Mouse (Mus musculus) cerebellum, adult 9-10 months (tissue): ENCODE data around the gene Mpst.

Source experiments
- DNase-seq: peaks from one replicate; pipeline ENCODE4 v3.0.0; 2022

Gene Mpst

DNA sequence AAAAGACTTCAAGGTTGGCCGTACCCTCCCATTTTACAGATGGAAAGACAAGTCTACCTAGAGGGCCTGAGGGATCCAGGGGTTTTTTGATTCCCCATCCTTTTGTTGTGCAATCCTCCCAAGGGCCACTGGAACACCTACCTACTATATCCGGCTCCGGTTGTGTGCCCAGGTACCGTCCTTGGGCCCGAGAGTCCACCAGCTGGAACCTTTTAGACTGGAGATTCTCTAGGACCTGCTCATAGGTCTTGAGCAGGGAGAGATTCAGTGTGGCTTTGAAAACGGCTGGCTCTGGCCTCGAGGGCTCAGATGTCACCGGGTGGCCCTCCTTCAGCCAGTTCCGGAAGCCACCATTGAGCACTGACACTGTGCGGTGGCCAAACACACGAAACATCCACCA lies 1.1 kb upstream of the Mpst start:
- no peak for DNase-seq

DNA sequence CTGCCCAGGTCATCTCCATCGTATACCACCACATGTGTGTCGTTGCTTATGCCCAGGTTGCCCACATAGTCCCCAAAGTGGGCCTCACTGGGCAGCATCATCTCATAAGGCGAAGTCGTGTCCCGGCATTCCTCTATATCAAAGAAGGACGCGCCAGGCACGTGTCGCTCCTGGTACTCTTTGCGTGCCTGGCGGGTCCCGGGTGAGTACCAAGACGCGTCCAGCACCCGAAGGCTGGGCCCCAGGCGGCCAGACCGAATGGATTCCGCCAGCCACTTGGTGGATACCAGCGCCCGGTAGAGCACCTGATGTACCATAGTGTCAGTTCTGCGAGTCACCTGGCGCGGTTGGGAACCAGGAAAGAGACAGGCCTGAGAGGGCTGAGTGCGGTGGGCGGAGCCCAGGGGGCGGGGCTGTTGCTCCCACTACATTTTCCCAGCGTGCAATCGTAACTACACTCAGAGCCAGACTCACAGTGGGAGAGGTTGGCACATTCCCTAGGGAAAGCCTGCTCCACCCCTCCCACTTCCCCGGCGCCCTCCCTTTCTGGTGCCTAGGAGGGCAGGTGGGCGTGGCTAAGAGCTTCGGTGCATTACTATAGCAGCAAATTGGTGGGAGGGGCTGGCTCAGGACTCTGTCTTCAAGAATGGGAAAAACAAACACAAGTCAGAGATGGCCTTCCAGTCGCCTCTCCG lies 552 bp upstream of the Mpst start, which contains the start of gene Tst:
Gene Tst (minus strand): TSS at position 391 of the 695 bp plus-strand sequence.
- DNase-seq: peak; percentile 91

- DNase-seq: no peak
Observed at GRCm38 (mm10) chr15:78409570-78410052, 3.4 kb downstream of the Mpst start.

DNA sequence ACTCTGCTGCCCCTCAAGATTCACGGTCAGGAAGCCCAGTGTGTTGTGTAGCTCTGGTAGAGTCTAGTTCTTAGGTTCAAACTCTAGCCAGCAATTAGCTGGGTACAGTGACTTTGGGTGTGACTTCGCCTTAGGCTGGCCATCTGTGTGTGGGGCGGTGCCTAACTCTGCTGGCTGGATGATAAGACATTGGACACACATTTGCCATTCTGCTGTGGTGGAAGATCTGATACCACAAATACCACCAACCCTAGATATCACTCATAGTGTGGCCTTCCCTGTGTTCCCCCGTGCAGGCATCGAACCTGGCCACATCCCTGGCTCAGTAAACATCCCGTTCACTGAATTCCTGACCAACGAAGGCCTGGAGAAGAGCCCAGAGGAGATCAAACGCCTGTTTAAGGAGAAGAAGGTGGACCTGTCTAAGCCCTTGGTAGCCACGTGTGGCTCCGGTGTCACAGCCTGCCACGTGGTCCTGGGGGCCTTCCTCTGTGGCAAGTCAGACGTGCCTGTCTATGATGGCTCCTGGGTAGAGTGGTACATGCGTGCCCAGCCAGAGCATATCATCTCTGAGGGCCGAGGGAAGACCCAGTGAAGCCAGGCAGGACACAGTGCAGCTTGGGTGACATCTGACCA lies 7.0 kb downstream of the Mpst start:
- no peak for DNase-seq

DNA sequence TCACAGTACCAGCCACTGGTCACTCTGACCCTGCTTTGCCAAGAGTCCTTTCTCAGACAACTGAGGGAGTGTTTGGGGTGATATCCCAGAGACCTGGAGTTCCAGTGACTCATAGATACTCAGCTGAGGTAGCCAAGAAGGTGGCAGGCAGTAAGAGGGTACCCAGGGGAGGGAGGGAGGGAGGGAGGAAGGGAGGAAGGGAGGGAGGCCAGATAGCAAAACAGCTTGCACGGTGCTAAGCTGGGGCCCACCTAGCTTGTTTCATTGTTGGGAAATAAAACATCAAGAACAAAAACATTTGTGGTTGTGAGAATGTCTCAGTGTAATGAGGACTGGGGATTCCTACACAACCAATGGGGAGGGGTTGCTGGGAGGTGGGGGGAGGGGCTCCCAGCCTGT lies 7.5 kb downstream of the Mpst start:
- no peak for DNase-seq

DNA sequence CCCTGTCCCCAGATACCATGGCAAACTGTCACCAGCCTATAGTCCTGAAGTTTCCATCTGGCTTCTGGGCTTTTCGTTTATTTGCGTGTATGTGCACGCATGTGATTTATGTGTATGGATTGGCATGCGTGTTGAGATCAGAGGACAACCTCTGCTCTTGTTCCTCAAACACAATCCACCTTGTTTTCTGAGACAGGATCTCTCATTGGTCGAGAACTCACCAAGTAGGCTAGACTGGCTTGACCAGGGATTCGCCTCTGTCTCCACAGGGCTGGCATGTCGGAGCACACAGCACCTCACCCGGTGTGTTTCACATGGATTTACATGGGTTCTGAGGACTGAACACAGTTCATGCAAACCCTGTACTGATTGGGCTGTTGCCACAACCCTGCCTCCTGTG lies 7.9 kb downstream of the Mpst start:
- DNase-seq: no peak

- no peak for DNase-seq
Observed at GRCm38 (mm10) chr15:78416937-78417336, 10.7 kb downstream of the Mpst start.

GRCm38 (mm10) chr15:78420395-78420794 lies 14.2 kb downstream of the Mpst start:
- no peak for DNase-seq

GRCm38 (mm10) chr15:78422046-78422956 lies 16.1 kb downstream of the Mpst start:
- DNase-seq: peak; percentile 83

- peak; percentile 13 for DNase-seq
Observed at GRCm38 (mm10) chr15:78424507-78424906, 18.3 kb downstream of the Mpst start.

DNA sequence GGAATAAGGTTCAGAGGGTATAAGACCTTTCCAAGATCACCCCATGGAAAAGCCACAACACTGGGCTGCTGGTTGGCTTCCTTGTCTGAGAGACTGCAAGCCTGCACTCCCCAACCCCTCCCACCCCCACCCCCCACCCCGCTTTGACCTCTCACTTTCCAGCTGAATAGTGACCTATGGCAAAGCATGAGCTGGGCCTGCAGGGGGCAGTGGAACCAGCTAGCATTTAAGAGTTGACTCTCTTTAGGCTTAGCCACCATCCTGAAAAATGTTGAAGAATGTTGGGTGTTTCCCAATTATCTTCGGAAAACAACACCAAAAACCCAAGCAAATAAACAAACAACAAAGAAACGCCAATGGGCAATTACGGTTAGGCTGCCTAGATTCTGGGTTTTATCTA lies 19.0 kb downstream of the Mpst start:
- no peak for DNase-seq

DNA sequence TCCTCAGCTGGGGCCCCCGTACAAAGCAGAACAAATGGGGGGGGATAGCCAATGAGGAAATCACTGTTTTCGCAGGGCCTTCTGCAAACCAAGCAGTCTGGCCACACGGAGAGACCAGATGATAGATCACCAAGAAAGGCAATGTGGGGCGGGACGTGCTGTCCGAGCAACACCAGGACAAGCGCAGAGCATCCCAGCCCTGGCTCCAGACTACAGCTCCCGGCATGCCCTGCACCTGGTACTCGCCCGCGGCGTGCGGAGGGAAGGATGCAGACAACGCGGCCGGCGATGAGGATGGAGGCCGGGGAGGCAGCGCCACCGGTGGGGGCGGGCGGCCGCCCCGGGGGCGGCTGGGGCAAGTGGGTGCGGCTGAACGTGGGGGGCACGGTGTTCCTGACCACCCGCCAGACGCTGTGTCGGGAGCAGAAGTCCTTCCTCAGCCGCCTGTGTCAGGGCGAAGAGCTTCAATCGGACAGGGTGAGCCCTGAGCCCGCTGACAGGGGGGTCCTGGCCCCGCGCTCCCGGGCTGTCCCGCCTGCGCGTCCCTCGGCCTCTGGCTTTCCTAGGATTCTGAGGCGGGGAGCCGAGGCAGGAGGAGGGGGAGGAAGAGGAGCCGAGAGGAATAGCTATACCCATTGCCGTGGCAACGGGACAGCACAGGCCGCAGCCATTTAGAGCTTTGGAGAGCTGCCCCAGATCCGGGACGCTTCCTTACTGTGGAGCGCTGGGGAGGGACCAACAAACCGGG lies 22.3 kb downstream of the Mpst start, which contains the start of gene Kctd17:
Gene Kctd17 (plus strand): TSS at position 174 of the 748 bp plus-strand sequence.
- DNase-seq: peak; percentile 79

- no peak for DNase-seq
Observed at GRCm38 (mm10) chr15:78429139-78429459, 22.9 kb downstream of the Mpst start.

GRCm38 (mm10) chr15:78429871-78430622 lies 23.8 kb downstream of the Mpst start:
- peak; percentile 38 for DNase-seq

DNA sequence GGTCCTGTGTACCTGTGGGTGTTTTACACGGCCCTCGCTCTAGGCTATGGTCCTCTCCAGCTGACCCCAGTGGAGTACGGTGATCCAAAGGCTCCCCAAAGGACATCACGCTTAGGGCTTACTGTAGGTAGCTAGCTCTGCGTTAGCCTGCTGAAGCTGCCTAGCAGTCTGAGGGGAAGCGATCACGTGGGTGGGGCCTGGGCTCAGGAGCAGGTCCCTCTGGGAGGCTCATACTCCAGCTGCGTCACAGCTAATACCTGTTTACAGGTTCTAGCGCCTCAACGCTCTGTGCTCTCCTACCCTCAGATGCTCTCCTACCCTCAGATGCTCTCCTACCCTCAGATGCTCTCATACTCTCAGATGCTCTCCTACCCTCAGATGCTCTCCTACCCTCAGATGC lies 24.7 kb downstream of the Mpst start:
- peak; percentile 10 for DNase-seq

DNA sequence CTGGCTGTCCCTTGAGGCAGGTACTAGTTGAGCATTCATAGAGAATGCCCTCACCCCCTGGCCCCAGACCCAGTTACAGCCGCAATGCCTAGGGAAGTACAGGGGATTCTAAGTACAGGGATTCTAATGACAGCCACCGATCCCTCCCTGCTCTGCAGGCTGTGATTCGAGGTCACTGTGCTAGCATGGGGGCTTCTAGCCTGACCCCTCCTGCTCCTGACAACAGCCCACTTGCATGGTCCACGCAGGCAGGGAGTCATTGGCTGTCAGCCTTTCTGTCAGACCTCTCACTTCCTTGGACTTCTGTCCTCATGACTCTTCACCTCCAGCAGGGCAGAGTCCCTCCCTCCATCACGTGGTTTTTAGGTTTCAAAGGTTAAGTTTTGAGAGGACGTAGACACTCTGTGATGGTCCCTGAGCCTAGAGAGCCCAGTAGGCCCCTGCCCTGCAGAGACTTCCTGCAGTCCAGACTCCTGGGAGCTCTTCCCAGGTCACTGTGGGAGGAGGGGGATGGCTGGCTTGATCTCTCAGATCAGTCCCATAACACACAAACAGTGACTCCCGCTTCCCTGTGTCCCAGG lies 25.4 kb downstream of the Mpst start:
- DNase-seq: peak; percentile 19

DNA sequence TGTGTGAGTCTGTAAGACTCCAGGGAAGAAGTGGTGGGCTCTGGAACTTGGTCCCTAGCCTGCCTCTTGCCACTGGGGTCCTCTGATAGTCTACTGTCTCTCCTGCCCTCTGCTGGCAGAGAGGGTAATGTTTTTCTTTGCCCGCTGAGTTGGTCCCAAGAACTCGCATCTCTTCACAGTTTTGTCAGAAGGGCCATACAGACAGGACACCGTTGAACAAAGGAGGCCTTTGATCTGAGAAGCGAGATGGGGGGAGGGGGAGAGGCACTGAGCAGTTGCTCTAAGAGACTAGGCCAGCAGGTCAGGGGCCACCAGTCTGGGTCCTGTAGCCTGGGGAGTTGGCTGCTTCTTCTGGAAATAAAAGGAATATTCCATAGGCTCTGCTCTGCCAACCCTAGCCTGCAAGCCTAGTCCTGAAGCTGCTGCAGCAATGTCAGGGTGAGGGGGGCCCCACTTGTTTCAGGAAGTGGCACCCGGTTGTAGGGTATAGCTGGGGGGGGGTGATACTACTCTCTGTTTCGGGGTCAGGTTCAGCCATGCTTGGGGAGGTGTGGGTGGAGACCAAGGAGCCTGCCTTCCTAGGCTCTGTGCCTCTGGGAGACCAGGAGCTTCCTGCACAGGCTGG lies 28.8 kb downstream of the Mpst start:
- DNase-seq: peak; percentile 49

GRCm38 (mm10) chr15:78435681-78436080 lies 29.5 kb downstream of the Mpst start:
- DNase-seq: no peak

- DNase-seq: peak; percentile 95
Observed at GRCm38 (mm10) chr15:78436380-78437192, 30.4 kb downstream of the Mpst start.
